Mouse (Mus musculus) left cerebral cortex, postnatal 25 days (tissue): ENCODE measurements at regions not wholly inside any gene's neighbourhood (a gene's known extent, or its start where the extent isn't known, plus 50 kb on each side); places are given as distances from the start of the nearest gene placed in this dataset.
"Not testable (repeated sequence)": the region's sequence is repeated elsewhere in the genome, so short reads cannot be mapped to it uniquely, and the experiment has no call there.

ENCODE experiments used
- DNase-seq, 2 experiments: peaks; one replicate each; pipeline ENCODE4 v3.0.0; 2022; ENCODE audit warnings: low spot score in 2 of 2, mixed read lengths in 1 of 2
- intact Hi-C: fragments of 180-260 bp; cut with DNase I; formaldehyde crosslinking; loops from one replicate; pipeline ENCODE4 v1.15.1; 2025

DNA sequence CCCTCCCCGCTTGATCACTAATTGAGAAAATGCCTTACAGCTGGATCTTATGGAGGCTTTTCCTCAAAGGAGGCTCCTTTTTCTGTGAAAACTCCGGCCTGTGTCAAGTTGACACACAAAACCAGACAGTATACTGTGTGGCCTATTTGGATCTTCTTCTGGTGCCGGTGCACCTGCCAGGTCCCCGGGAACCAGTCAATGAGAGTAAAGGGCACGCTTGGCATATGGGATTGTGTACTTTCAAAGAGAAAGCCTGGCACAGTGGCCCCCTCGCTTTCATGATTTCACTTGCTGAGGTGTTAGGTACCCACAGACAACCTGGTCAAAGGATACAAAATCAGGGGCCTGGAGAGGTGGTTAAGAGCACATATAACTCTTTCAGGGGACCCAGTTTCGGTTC lies 167.9 kb upstream of the Rpl38 start:
- intact Hi-C loops: no loop called here
- DNase-seq: no peak

GRCm38 (mm10) chr11:114499665-114500064 lies 168.7 kb upstream of the Rpl38 start:
- DNase-seq: peak in 1 of 2 experiments; percentile 4
- intact Hi-C loops: no loop called here

DNA sequence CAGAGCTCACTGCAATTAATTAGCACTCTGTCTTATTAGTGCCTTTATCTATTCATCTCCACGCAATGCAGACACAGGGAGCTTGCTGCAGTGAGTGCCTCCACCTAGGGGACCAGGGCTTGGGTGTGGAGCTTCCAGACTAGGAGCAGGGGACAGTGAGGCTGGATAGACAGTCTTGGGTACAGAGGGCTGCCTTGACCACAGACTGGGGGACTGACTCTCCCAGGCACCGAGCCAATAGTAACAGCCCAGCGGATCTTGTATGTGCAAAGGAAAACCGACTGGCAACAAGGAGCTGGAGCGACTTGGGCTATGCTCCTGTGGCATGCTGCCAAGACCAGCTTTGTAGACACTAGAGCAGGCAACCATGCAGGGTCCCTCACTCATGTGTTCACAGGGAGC lies 172.8 kb upstream of the Rpl38 start:
- DNase-seq: peak in 1 of 2 experiments; percentile 14
- intact Hi-C loops: no loop called here

- intact Hi-C loops: no loop called here
- no peak for DNase-seq
These were observed 181.9 kb upstream of the Rpl38 start for GRCm38 (mm10) chr11:114486455-114486854.

DNA sequence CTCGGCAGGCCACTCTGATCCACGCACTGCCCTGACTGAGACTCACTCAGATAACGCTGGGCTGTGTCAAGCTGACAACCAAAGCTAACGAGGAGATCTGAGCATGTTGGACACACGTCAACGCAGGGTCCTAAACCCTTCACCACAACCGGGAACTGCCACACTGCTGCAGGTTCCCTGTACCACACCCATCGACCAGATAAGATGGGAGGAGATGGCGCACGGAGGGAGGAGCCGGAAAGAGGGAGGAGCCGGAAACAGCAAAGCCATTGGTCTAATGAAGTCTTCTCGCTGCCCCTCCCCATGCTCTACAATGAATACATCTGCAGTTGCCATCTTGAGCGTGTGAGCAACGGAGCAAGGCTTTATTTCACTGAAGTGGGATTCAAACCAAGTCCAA lies 182.9 kb upstream of the Rpl38 start:
- DNase-seq: no peak
- intact Hi-C loops: no loop called here

GRCm38 (mm10) chr11:114484668-114484953 lies 183.7 kb upstream of the Rpl38 start:
- intact Hi-C loops: loop anchor here (5.0 kb wide), 3 partner anchors 287 to 557 kb away; partner anchors contain the start of gene Sdk2

DNA sequence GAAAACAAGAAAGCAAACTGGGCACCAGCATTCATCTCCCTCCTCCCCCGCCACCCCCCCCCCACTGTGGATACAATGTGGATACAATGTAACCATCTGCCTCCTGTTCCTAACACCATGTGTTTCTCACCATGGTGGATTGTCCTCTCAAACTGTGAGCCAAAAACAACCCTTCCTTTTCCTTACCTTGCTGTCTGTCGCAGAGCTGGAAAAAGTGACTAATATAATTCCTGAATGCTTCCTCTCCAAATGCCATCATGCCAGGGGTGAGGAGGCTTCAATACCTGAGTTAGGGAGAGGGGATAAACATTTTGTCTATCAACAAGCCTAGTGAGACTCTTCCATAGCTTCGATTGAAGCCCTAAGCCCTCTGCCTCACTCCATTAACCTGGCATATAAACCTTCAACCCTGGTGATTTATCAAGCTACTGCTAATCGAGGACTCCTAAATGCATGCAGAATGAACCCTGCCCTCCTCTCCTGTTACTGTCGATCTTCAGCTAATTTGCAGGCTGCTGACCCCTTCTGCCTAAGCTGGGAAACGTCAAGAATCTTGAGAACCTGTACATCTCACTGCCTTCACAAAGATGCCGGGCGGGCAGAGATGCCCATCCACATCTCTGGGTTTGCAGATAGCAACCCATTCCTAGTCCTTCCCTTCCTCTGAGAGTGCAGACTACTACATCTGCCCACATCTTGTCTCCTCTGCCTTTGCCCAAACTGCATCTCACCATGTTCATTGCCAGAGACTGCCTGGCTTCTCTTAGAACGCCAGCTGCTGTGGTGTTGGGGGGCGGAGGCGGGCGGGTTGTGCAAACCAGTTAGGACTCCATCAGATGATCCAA lies 184.3 kb upstream of the Rpl38 start:
- intact Hi-C loops: loop anchor here (5.0 kb wide), 3 partner anchors 287 to 557 kb away; partner anchors contain the start of gene Sdk2
- peak in 1 of 2 experiments; percentile 81 for DNase-seq

More at GRCm38 (mm10) chr11:114484668-114484953, 183.7 kb upstream of the Rpl38 start:
- no peak for DNase-seq

DNA sequence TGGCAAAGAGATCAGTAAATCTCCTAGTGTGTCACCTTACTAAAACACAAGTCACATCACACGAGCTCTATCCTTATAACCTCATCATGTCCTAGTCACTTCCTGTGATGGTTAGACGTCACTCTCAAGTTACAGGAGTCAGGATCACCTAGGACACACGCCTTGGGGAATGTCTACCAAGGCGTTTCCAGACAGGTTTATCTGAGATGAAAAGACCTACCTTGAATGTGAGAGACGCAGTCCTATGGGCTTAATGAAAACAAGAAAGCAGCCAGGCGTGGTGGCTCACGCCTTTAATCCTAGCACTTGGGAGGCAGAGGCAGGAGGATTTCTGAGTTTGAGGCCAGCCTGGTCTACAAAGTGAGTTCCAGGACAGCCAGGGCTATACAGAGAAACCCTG lies 185.0 kb upstream of the Rpl38 start:
- intact Hi-C loops: loop anchor here (5.0 kb wide), 3 partner anchors 286 to 556 kb away; partner anchors contain the start of gene Sdk2

DNA sequence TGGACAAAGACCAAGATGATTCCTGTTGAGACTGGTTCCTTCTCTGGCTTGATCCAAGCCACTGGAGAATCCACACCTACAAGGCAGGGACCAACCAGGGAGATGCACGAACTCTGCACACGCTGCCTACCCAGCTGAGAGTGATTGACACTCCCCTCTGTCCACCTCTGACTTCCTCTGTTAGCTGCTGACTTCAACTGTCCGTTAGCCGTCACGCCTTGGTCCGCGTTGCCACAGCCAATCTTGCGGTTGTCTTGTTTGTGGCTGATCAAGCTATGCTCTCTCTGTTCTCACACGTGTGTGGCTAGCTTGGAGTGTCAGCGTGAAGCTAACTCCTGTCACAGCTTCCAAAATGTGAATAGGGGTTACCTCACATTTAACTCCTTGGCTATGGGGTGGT lies 186.3 kb upstream of the Rpl38 start:
- DNase-seq: no peak
- intact Hi-C loops: loop anchor here (5.0 kb wide), 3 partner anchors 285 to 555 kb away; partner anchors contain the start of gene Sdk2

More for the DNA sequence above, 185.0 kb upstream of the Rpl38 start:
- not testable (repeated sequence) for DNase-seq

- DNase-seq: no peak
These were observed 187.3 kb upstream of the Rpl38 start for GRCm38 (mm10) chr11:114481037-114481436.

DNA sequence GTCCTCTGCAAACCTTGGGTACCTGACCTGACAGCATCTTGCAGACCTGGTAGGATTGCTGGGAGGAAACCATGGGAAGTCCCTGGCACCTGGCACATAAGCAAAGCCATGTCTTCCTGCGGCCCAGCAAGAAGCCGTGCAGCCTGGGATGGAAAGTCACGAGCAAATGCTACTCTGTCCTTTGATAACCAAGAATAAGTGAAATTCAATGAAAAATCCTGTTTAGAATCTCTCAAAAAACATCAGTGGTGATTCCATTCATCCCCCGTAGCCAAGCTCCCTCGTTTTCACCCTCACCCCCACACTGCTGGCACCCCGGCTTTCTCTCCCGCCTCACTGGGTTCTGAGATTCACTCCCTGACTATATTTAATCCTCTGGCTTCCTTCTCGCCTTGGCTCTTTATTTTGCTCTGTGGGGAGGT lies 188.2 kb upstream of the Rpl38 start:
- intact Hi-C loops: loop anchor here (5.0 kb wide), 3 partner anchors 283 to 553 kb away; partner anchors contain the start of gene Sdk2
- DNase-seq: peak; percentile 27 to 83

More at GRCm38 (mm10) chr11:114481037-114481436, 187.3 kb upstream of the Rpl38 start:
- intact Hi-C loops: loop anchor here (5.0 kb wide), 3 partner anchors 284 to 554 kb away; partner anchors contain the start of gene Sdk2

GRCm38 (mm10) chr11:114478736-114479135 lies 189.6 kb upstream of the Rpl38 start:
- intact Hi-C loops: loop anchor here (5.0 kb wide), 1 partner anchor 159 kb away; no protein-coding TSS in a partner anchor
- DNase-seq: no peak

GRCm38 (mm10) chr11:114477365-114477764 lies 191.0 kb upstream of the Rpl38 start:
- DNase-seq: peak in 1 of 2 experiments; percentile 31
- intact Hi-C loops: loop anchor here (5.0 kb wide), 1 partner anchor 160 kb away; no protein-coding TSS in a partner anchor

DNA sequence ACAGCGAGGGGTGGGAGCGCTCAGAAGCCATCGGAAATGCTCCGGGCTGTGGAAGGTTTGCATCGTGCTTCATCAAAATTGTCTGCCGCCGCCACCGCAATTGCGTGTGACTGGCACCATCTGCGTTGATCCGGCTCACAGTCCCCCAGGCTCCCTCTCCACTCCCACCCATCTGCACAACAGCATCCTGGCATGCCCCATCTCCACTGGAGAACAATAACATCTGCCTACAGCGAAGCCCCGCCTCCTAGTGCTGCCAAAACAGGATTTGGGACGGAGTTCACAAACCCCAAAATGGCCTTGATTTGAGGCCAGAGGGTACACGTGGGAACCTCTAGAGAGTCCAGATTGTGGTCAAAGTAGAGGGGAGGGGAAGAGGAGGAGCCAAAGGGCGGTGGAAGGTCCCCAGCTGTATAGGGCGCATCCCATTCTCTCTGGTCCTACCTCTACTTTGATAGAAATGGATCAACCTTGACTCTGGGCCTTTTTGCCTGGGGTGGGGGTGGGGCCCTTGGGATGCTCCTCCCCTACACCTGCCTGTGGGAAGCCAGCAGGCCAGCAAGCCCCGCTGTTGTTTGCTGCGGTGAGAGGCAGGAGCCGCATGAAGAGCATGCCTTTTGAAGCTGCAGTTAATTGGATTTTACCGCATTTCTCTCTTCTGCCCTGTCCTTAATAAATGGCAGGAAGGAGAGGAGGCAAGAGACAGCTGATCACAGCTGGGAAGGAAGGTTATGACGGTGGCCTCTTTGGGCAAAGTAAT lies 195.6 kb upstream of the Rpl38 start:
- peak; percentile 22 to 26 for DNase-seq
- intact Hi-C loops: no loop called here

DNA sequence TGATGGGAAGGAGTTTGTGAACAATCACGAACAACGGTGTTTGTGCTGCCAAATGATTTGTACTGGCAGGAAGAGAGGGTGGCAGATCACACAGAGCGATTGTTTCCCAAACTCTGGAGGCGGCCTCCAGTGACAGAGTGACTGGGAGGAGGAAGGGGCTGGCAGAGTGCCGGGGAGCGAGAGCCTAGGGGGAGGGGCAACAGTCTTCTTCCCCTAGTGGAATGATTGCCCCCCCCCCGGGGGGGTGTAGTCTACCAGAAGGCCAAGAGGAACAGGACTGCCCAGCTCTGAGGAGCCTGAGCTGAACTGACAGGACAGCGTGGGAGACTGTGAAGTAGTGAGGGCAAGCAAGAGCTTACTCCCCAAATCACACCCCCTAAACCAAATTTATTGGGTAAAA lies 199.9 kb upstream of the Rpl38 start:
- peak; percentile 55 to 65 for DNase-seq
- intact Hi-C loops: loop anchor here (10.0 kb wide), 1 partner anchor 604 kb away; no protein-coding TSS in a partner anchor

DNA sequence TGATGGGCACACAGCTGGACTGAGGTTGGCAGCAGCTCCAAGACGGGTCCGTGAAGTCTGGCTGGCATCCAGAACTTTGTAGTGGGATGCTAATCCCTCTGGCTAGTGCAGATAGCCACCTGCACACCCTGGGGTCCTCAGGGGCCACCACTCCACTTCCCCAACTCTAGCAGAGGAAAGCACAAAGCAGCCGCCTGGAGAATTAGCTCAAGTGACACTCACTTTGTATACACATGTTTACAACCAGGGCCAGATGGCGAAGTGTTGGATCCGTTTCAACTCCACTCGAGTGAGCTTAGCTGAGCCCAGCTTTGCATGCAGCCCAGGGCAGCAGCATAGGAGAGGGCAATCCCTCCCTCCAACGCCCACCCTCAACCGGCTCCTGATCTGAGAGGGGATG lies 200.5 kb upstream of the Rpl38 start:
- peak; percentile 52 to 53 for DNase-seq
- intact Hi-C loops: loop anchor here (10.0 kb wide), 1 partner anchor 603 kb away; no protein-coding TSS in a partner anchor

DNA sequence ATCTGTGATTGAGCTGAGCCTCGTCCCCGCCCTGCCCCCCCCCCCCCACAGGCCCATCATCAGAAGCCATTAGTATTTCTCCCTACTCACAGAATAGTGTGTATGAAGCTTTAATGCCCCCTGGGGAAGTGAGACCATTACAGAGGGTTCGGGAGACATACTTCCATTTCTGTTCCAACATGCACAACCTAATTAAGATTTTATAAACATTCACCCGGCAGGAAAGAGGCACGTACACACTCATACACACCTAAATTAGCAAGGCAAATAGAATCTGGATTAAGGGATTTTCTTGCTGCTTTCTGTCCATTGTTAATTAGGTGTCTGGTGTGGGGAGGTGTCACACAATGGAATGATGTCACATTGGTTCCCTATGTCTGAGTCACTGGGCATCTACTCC lies 202.8 kb upstream of the Rpl38 start:
- intact Hi-C loops: loop anchor here (10.0 kb wide), 1 partner anchor 601 kb away; no protein-coding TSS in a partner anchor
- DNase-seq: no peak

DNA sequence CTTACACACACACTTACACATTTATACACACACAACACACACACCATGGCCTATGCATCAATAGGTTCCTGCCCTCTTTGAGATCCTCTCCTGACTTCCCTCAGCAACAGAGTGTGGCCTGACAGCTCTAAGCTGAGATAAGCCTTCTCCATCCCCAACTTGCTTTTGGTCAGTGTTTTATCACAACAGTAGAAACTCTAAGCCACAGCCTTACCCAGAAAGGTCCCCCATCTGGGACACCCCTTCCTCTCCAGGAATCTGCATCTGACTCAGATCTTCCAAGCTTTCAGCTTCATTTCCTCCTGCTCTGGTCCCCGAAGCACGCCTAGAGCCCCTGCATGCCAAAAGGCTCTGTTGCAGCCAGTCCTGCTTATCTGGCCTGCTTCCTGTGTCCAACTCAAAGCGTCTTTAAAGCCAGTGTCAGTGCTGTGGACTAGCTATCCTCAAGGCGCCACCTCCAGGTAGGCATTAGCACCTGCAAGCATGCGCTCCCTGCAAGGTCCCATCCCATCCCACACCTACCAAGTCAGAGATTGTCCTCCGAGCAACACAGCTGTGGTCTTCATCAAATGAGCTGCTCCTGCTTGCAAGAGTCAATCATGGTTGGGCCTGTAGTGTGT lies 205.5 kb upstream of the Rpl38 start:
- peak in 1 of 2 experiments; percentile 36 for DNase-seq
- intact Hi-C loops: loop anchor here (10.0 kb wide), 1 partner anchor 598 kb away; no protein-coding TSS in a partner anchor

- peak in 1 of 2 experiments; percentile 14 for DNase-seq
- intact Hi-C loops: no loop called here
These were observed 213.4 kb upstream of the Rpl38 start for GRCm38 (mm10) chr11:114454876-114455330.
